Mouse (Mus musculus) neural tube, embryonic 11.5 days (tissue): ENCODE data around the gene Atp6v0d1. TPM values are rescaled to one million over a fixed set of nuclear protein-coding genes. Genes with fewer than 3 reads are reported as not detected.

Experiments used
- ATAC-seq: fragments of 200-750 bp; cut with Nextera tagmentation; 2 replicates; pipeline ENCODE4 v1.8.0; 2017; ENCODE audit warnings: moderate number of reproducible peaks, mild to moderate bottlenecking, moderate TSS enrichment, moderate library complexity; ENCODE audit not compliant: insufficient read depth, low FRiP score, low TSS enrichment
- DNase-seq: peaks from one replicate; pipeline ENCODE4 v3.0.0-alpha.2; 2015; ENCODE audit warnings: low spot score
- H3K27ac ChIP-seq: fragments of 300-500 bp; sonication (generic); 2 replicates; pipeline ENCODE4 v1.5.1; 2014; ENCODE audit warnings: low read depth, mild to moderate bottlenecking, low read length
- H3K27me3 ChIP-seq: fragments of 300-500 bp; sonication (generic); 2 replicates; pipeline ENCODE4 v1.6.1; 2014; ENCODE audit warnings: mild to moderate bottlenecking, low read length, mixed read lengths; ENCODE audit not compliant: control insufficient read depth, insufficient read depth
- H3K36me3 ChIP-seq: fragments of 300-500 bp; sonication (generic); 2 replicates; pipeline ENCODE4 v1.6.1; 2014; ENCODE audit warnings: mild to moderate bottlenecking, low read length, moderate library complexity, mixed read lengths; ENCODE audit not compliant: control insufficient read depth, insufficient read depth
- H3K4me1 ChIP-seq: fragments of 300-500 bp; sonication (generic); 2 replicates; pipeline ENCODE4 v1.6.1; 2014; ENCODE audit warnings: low read length, mixed read lengths; ENCODE audit not compliant: control insufficient read depth, insufficient read depth
- H3K4me2 ChIP-seq: fragments of 300-500 bp; sonication (generic); 2 replicates; pipeline ENCODE4 v1.6.1; 2014; ENCODE audit warnings: low read depth, mild to moderate bottlenecking, moderate library complexity
- H3K4me3 ChIP-seq: fragments of 300-500 bp; sonication (generic); 2 replicates; pipeline ENCODE4 v1.5.1; 2014; ENCODE audit warnings: low read depth, low read length
- H3K9ac ChIP-seq: fragments of 300-500 bp; sonication (generic); 2 replicates; pipeline ENCODE4 v1.6.1; 2014; ENCODE audit warnings: mild to moderate bottlenecking, low read length
- H3K9me3 ChIP-seq: fragments of 300-500 bp; sonication (generic); 2 replicates; pipeline ENCODE4 v1.6.1; 2016; ENCODE audit warnings: low read length; ENCODE audit not compliant: control insufficient read depth
- WGBS: fragments of 180-500 bp; shearing (Covaris S2); extraction: QIAGEN DNeasy Blood & Tissue Kit; methylation state at CpG from one replicate; pipeline ENCODE4 v1.1.7; 2014; 5-methylcytosine and 5-hydroxymethylcytosine counted together
- polyA plus RNA-seq: library from polyadenylated mRNA; unstranded; fragments of >200 nt; fragmentation: Nextera tagmentation; extraction: Ambion mirVana; gene quantifications from 2 replicates; pipeline ENCODE4 v1.2.1, GENCODE M21; 2014

Gene Atp6v0d1
- polyA plus RNA-seq, 1 experiment from 2014 or later, result 148 TPM

DNA sequence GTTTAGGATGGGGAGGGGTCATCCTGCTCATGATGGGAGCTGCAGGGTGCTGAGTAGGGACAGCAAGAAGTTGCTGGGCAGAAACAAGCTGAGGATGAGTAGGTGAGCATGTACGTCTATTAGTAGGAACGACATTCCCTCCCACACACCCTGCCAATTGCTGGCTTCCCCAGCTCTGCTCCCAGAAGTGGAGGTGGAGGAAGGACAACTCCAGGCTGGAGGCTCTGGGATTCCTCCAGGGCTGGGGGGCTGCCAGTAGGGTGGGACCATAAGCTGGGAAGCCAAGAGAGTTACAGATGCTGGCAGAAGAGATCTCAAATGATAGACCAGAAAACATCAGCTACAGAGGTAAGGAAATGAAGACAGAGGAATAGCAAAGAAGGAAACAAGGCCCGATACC, 29.3 kb downstream of the Atp6v0d1 start:
- Histone ChIP-seq H3K4me2 (no peak overlapping the region), H3K4me3 (no peak overlapping the region), H3K9me3 (no peaks in the 10 kb centered on the region), H3K36me3 (peaks cover 2% of the 10 kb centered on the region; the same call in 1 of the 2 replicates), H3K4me1 (peaks cover 5% of the 10 kb centered on the region; the same call in 1 of the 2 replicates), H3K27ac (no peak overlapping the region), H3K27me3 (no peaks in the 10 kb centered on the region), H3K9ac (no peak overlapping the region)
- DNase-seq (no peak), ATAC-seq (no peak)
- 94% methylated on average over 3 of the region's 3 CpGs for WGBS

GRCm38 (mm10) chr8:105533892-105534329, 31.9 kb downstream of the Atp6v0d1 start:
- no peak overlapping the region for H3K27ac ChIP-seq
- 0% methylated on average over 1 of the region's 1 CpGs for WGBS
- H3K4me3 ChIP-seq, result no peak overlapping the region
- DNase-seq (peak; percentile 84), ATAC-seq (no peak)
- H3K36me3 ChIP-seq, result no peaks in the 10 kb centered on the region
- H3K9ac ChIP-seq, result no peak overlapping the region
- H3K9me3 ChIP-seq, result no peaks in the 10 kb centered on the region
- no peak overlapping the region for H3K4me2 ChIP-seq
- H3K27me3 ChIP-seq, result no peaks in the 10 kb centered on the region
- peaks cover 5% of the 10 kb centered on the region; the same call in 1 of the 2 replicates for H3K4me1 ChIP-seq

GRCm38 (mm10) chr8:105533439-105533838, 32.4 kb downstream of the Atp6v0d1 start:
- H3K9me3 ChIP-seq, result no peaks in the 10 kb centered on the region
- 30% methylated on average over 2 of the region's 2 CpGs for WGBS
- H3K27me3 ChIP-seq, result no peaks in the 10 kb centered on the region
- DNase-seq (no peak), ATAC-seq (no peak)
- H3K36me3 ChIP-seq, result no peaks in the 10 kb centered on the region
- no peak overlapping the region for H3K4me3 ChIP-seq
- peaks cover 5% of the 10 kb centered on the region; the same call in 1 of the 2 replicates for H3K4me1 ChIP-seq
- H3K9ac ChIP-seq, result no peak overlapping the region
- H3K4me2 ChIP-seq, result no peak overlapping the region
- no peak overlapping the region for H3K27ac ChIP-seq

DNA sequence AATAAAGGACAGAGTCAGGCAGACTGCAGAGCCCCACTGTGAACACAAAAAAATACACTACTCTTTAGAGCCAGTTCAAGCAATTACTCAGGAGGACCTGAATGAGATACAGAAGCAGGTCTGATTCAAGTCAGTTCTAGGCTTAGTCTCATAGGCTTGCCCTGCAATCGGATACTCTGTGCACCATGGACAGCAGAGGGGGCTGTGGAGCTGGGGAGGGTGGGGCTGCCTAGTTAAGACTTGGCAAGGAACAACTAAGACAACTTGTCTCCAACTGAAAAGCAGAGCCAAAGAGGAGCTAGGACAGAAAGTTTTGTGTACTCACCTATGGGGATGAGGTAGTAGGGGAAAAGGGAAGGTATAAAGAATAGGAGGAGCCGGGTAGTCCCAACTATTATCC, 34.1 kb downstream of the Atp6v0d1 start:
- H3K4me1 ChIP-seq, result peaks cover 5% of the 10 kb centered on the region; the same call in 1 of the 2 replicates
- no peak overlapping the region for H3K4me3 ChIP-seq
- H3K27me3 ChIP-seq, result no peaks in the 10 kb centered on the region
- ATAC-seq (no peak), DNase-seq (peak; percentile 33)
- no peaks in the 10 kb centered on the region for H3K9me3 ChIP-seq
- no peaks in the 10 kb centered on the region for H3K36me3 ChIP-seq
- WGBS, result 56% methylated on average over 2 of the region's 2 CpGs
- no peak overlapping the region for H3K9ac ChIP-seq
- H3K27ac ChIP-seq, result no peak overlapping the region
- H3K4me2 ChIP-seq, result no peak overlapping the region

DNA sequence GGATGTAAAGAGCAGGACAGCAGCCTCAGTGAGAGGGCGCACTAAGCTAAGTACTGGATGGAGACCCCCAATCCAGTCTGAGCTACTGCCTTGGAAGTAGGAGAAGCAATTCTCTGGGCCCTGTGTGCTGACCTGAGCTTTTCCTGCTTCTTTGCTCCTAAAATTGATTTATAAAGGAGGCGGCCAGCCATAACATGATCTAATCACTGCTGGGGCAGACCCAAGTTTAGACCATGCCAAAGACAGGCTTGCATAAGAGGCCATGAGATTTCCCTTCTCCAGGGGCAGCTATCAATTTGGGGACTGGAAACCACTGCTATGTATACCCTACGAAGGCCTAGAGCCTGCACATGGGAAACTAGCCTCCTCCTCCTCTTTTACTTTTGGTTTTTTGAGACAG, 36.6 kb downstream of the Atp6v0d1 start:
- 95% methylated on average over 3 of the region's 3 CpGs for WGBS
- Histone ChIP-seq H3K4me1 (peaks cover 5% of the 10 kb centered on the region; the same call in 1 of the 2 replicates), H3K9ac (no peak overlapping the region), H3K4me3 (no peak overlapping the region), H3K4me2 (no peak overlapping the region), H3K36me3 (no peaks in the 10 kb centered on the region), H3K27ac (no peak overlapping the region), H3K27me3 (no peaks in the 10 kb centered on the region), H3K9me3 (no peaks in the 10 kb centered on the region)
- no peak for ATAC-seq
- no peak for DNase-seq

DNA sequence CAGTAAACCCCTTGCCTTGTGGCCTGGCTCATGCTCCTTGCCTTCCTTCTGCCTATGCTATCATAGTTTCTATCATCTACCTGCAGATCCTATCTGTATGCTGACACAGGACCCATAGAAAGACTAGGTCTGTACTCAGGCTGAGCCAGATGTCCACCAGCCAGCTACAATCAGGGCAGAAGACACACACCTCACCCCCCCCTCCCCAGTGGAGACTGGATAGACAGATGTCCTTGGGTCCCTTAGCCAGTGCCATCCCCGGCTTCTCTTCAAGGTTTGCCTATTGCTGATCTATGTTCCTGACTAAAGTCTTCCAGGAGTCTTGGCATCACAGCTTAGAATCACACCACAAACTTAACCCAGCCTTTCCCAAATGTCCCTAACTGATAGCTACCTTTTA, 37.6 kb downstream of the Atp6v0d1 start:
- Histone ChIP-seq H3K9me3 (no peaks in the 10 kb centered on the region), H3K27ac (no peak overlapping the region), H3K4me1 (no peaks in the 10 kb centered on the region), H3K9ac (no peak overlapping the region), H3K27me3 (no peaks in the 10 kb centered on the region), H3K36me3 (no peaks in the 10 kb centered on the region), H3K4me3 (no peak overlapping the region), H3K4me2 (no peak overlapping the region)
- DNase-seq, result no peak
- no peak for ATAC-seq
- WGBS, result 86% methylated on average over 1 of the region's 1 CpGs

- Histone ChIP-seq H3K4me3 (no peak overlapping the region), H3K4me2 (no peak overlapping the region), H3K9ac (no peak overlapping the region), H3K36me3 (peaks cover 4% of the 10 kb centered on the region; the same call in 1 of the 2 replicates), H3K9me3 (no peaks in the 10 kb centered on the region), H3K27ac (no peak overlapping the region), H3K27me3 (no peaks in the 10 kb centered on the region), H3K4me1 (no peaks in the 10 kb centered on the region)
- WGBS, result 94% methylated on average over 2 of the region's 2 CpGs
- no peak for DNase-seq
- ATAC-seq, result no peak
These were observed 38.7 kb downstream of the Atp6v0d1 start for GRCm38 (mm10) chr8:105527110-105527509.

DNA sequence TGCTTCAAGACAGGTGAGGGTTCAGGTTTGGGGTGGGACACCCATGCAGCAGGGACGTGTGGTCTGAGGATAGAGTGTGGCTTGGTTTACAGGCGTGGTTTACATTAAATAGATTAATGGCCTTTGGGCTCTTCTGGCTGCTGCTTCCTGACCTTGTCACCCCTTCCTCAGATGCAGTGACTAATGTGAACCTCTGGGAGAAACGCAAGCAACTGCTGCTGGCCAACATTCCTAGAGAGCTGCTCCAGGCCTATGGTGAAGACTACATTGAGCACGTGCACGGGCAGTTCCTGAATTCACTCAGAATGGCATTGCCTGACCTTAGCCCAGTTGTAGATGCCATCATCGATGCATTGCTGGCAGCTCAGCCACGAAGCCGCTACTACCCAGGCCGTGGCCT, 43.0 kb downstream of the Atp6v0d1 start:
- Histone ChIP-seq H3K27ac (0 out of 2 replicates have a peak overlapping the region, but pooled peaks have one; percentile 14), H3K36me3 (peaks cover 4% of the 10 kb centered on the region; the same call in 1 of the 2 replicates), H3K4me2 (no peak overlapping the region), H3K4me1 (peaks cover 32% of the 10 kb centered on the region), H3K27me3 (no peaks in the 10 kb centered on the region), H3K4me3 (no peak overlapping the region), H3K9me3 (no peaks in the 10 kb centered on the region), H3K9ac (no peak overlapping the region)
- WGBS, result 66% methylated on average over 9 of the region's 9 CpGs
- ATAC-seq, result no peak
- no peak for DNase-seq

DNA sequence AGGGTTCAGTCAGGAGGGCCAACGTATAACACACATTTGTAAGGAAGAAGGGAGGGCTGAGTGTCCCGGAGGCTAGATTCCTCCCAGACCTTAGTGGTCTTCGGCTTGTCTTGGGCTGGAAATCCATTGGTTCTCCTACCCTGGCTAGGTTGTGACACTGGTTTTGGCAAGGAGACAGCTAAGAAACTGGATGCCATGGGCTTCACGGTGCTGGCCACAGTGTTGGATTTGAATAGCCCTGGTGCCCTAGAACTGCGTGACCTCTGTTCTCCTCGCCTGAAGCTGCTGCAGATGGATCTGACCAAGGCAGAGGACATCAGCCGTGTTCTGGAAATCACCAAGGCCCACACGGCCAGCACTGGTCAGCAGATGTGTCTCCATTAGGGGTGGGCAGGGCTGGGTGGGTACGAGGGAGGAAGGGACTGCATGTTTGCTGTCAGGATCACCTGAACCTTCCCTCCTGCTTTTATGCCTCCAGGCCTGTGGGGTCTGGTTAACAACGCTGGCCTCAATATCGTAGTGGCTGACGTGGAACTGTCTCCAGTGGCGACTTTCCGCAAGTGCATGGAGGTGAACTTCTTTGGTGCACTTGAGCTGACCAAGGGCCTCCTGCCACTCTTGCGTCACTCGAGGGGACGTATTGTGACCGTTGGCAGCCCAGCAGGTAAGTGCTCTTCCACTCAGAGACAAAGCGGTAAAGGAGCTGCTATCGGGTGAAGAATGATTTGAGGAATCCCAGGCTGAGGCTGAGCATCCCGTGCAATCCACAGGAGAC, 43.7 kb downstream of the Atp6v0d1 start:
- no peak overlapping the region for H3K9ac ChIP-seq
- H3K36me3 ChIP-seq, result peaks cover 4% of the 10 kb centered on the region; the same call in 1 of the 2 replicates
- H3K4me2 ChIP-seq, result no peak overlapping the region
- H3K4me1 ChIP-seq, result peaks cover 36% of the 10 kb centered on the region
- no peak overlapping the region for H3K27ac ChIP-seq
- no peak for DNase-seq
- ATAC-seq, result no peak
- H3K4me3 ChIP-seq, result no peak overlapping the region
- 89% methylated on average over 21 of the region's 21 CpGs for WGBS
- H3K27me3 ChIP-seq, result 0 out of 2 replicates have a peak, but pooled peaks cover 4% of the 10 kb centered on the region
- H3K9me3 ChIP-seq, result no peaks in the 10 kb centered on the region
